Mouse (Mus musculus) T-cell, adult 2 months (primary cell): ENCODE measurements around the gene Klk5.

ENCODE experiments used
- DNase-seq: peaks from one replicate; pipeline ENCODE4 v3.0.0; 2022; ENCODE audit warnings: low spot score

Klk5 gene

DNA sequence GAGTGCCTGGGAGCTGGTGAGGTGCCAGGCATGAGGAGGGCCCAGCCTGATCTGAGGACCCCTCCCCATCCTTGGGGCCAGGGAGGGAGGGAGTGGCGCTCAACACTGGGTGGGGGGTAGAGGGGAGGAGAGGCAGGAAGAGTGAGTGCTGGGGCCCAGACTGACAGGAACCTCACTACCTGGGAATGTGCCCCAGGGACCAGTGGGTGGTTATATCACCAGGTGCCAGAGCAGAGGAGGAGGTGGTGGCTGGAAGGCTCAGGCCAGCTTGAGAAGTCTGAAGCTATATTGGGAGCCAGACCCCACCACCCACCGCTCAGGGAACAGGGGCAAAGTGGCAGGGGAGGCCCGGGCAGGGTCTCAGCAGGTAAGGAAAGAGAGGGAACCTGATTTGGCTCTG lies at the start of gene Klk5:
Gene Klk5, plus strand, starts transcription at position 271 of the 400 bp plus-strand sequence.
- DNase-seq: no peak

DNA sequence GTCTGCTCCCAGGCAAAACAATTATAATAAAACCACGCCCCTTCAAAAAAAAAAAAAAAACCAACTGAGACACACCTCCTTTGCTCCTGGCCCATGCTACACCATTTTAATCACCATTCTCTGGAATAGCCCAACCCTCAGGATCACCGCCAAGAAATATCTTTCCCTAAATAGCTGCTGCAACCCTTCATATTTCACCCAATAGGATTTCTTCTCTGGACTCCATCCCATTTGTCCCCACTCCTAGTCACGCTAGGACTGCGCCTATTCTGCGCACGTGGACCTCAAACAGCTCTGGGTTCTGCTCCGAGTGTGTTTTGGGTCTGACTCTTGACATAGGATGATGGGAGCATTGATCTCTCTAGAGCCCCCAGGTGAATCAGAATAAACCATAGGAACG lies 45.4 kb upstream of the Klk5 start:
- no peak for DNase-seq

GRCm38 (mm10) chr7:43797333-43797769 lies 44.4 kb upstream of the Klk5 start, which contains the start of gene Klk8:
Gene Klk8 (plus strand): TSS chr7:43797577.
- DNase-seq: peak; percentile 59

DNA sequence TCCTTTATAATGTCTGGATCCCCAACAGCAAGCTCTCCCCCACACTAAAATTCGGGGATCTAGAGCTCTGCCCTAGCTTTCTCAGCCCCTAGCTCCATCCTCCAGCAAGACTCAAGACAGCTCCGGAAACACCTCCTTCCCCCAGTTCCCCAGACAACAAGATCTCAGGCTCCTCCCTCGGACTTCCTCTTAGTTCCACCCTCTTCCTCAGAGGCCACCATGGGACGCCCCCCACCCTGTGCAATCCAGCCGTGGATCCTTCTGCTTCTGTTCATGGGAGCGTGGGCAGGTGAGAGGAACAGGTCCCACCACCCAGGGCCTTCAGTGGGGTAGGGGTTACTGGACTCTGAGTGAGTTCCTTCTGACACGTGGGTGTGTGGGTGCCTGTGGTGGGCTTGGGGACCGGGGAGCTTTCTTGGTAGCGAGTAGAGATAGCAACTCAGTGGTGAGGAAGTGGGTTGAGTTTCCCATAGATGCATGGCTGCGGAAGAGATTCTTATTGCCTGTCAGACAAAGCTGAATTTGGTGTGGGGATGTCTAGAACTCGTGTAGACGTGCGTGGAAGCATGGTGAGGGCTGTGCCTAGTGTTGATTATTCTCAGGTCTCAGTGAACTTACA lies 43.8 kb upstream of the Klk5 start:
- peak; percentile 55 for DNase-seq

DNA sequence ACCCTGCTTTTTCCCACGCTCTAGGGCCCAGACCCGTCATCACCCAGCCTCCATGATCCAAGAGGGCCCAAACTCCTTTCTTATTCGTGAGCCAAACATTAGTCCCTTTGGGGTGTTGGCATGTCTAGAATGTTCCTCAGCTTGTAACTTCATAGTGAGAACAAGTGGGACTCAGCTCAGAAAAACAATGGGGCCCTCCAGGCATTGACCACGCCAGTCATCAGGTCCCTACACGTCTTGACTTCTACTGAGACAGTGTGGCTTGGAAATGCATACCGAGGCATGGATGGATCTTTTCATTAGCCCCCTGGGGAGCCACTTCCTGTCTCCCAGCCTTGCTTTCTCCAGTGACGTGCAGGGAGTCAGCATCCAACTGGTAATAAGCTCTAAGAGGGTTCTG lies 41.9 kb upstream of the Klk5 start:
- no peak for DNase-seq

GRCm38 (mm10) chr7:43810994-43811393 lies 30.8 kb upstream of the Klk5 start, which contains the start of gene Klk7:
Gene Klk7 (plus strand): TSS chr7:43811294.
- no peak for DNase-seq

GRCm38 (mm10) chr7:43815211-43815610 lies 26.6 kb upstream of the Klk5 start:
- no peak for DNase-seq

- DNase-seq: no peak
Measured at GRCm38 (mm10) chr7:43816746-43817145, 25.0 kb upstream of the Klk5 start.

- no peak for DNase-seq
Measured at GRCm38 (mm10) chr7:43821581-43821980, 20.2 kb upstream of the Klk5 start.

DNA sequence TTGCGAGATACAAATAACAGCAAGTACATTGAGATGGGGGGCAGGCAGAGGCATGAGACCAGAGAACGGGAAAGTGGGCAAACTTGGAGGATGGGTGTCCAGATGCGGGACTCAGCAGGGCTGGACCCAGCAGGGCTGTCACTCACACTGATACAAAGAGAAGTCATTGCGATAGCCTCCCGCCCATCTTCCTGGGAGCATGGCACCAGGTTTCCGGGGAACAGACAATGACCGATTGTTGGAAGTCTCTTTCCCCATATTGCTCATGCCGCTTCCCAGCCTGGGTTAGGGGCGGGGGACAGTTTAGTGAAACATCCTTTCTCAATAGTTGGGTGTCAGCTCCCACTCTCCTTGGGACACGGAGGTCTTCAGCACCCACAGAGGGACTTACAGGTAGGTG lies 17.6 kb upstream of the Klk5 start, which contains the start of gene Klk6:
Gene Klk6, plus strand, starts transcription at position 301 of the 400 bp plus-strand sequence.
- no peak for DNase-seq

GRCm38 (mm10) chr7:43826056-43826455 lies 15.7 kb upstream of the Klk5 start:
- DNase-seq: no peak

GRCm38 (mm10) chr7:43827706-43828105 lies 14.1 kb upstream of the Klk5 start:
- DNase-seq: no peak

DNA sequence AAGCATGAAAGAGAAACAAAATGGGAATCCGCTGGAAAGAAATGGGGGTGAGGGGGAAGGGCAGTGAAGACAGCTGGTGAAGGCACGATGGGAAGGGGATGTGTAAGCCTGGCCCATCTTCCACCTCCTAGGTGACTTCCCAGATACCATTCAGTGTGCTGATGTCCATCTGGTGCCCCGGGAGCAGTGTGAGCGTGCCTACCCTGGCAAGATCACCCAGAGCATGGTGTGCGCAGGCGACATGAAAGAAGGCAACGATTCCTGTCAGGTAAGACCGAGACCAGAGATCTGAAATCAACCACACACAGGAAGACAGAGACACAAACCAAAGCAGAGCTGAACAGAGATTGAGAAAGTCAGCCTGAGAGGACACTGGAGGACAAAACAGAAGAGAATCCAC lies 12.8 kb upstream of the Klk5 start:
- DNase-seq: no peak

DNA sequence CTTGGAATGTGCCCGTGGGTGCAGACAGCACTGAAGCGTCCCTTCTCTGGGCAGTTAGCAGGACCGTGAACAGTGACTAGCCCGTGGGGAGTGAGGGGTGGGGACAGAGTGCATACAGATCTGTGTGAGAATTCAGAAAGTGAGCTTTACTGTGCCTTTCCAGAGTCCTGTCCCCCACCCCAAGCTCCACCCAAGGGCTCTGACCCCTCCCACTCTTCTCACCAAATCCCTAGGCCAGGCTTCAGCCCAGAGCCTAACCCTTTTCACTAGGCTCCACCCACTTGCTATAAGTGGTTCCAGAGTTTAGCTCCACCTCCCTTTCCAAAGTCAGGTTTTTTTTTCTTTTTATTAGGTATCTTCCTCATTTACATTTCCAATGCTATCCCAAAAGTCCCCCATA lies 2.0 kb downstream of the Klk5 start:
- DNase-seq: no peak

DNA sequence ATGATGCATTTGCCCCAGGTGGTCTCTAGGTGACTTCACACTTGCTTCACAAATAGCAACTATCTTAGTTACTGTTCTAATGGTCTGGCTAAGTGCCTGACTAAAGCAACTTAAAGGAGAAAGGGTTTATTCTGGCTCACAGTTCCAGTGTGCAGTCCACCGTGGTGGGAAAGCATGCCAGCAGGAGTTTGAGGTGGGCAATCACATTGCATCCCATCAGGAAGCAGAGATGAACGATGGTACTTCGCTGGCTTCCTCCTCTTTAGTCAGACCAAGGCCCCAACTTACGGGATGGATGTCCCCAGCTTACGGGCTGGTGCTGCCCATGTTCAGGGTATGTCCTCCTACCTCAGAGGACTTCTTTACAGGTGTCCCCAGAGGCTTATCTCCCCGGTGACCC lies 9.8 kb downstream of the Klk5 start:
- no peak for DNase-seq

GRCm38 (mm10) chr7:43854642-43855380 lies 13.0 kb downstream of the Klk5 start:
- no peak for DNase-seq

- no peak for DNase-seq
Measured at GRCm38 (mm10) chr7:43855709-43856108, 13.9 kb downstream of the Klk5 start.

GRCm38 (mm10) chr7:43856307-43856706 lies 14.5 kb downstream of the Klk5 start:
- no peak for DNase-seq

GRCm38 (mm10) chr7:43857501-43857900 lies 15.7 kb downstream of the Klk5 start:
- no peak for DNase-seq

DNA sequence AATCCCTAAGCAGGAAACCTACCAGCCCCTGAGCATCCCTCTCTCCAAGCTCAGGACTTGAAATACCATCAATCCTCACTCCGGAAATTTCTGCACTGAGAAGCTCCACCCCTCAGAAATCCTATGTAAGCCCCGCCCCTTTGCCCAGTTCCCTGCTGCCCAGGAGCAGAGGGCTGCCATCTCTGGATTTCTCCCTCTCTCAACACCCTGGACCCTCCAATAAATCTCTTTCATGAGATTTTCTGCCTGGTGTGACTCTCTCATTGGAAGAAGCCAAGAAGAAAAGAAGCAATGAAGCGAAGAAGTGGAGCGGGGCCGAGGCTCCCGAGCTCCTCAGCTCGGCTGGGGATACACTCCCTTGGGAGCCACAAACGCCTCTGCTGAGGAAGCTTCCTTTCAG lies 18.6 kb downstream of the Klk5 start:
- DNase-seq: no peak

- DNase-seq: no peak
Measured at GRCm38 (mm10) chr7:43873237-43873636, 31.5 kb downstream of the Klk5 start.

DNA sequence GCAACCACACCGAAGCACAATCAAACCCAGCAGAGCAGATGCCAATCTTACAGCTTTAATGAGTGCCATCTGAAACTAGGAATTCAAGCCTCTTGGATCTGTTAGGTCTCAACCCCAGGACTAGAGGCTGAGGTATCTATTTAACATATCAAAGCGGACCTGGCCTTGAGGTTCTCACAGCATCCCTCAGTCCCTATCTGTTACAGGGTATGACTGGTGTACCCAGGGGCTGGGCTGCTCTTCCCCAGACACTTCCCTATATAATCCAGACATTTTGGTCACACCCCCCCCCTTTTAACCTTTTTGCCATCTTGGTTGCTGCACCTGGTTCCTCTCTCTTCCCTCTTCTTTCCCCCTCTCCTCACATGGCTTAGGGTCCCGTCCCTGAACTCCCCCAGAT lies 31.9 kb downstream of the Klk5 start:
- no peak for DNase-seq

DNA sequence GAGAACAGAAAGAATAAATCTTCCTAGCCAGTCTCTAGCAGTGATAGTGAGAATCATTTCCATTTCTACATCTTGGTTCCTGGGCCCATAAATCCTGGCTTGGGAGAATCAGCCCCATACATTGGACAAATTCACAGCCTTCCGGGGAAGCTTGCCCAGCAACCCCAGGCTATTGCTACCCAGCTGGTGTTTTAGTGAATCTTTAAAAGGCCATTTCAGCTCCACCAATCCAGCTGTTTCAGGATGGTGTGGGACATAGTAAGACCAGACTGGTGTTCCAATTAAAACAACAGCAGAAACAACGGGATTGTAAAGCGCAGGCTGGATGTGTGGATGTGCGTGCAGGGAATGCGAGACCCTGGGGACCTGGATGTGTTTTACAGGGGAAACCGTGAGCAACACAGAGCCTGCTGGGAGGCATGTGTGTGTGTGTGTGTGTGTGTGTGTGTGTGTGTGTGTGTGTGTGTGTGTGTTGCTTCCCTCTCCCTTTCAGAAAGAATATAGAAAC lies 33.2 kb downstream of the Klk5 start:
- DNase-seq: no peak
